Mouse (Mus musculus) CH12.LX (cell line): ENCODE measurements at regions not wholly inside any gene's neighbourhood (a gene's known extent, or its start where the extent isn't known, plus 50 kb on each side); places are given as distances from the start of the nearest gene placed in this dataset.

Experiments used
- CHD2 ChIP-seq: IDR thresholded peaks from 2 replicates; pipeline ENCODE4 v1.6.1; 2011; ENCODE audit warnings: low read length, improper control_type of control experiment
- CTCF ChIP-seq, 2 experiments: IDR thresholded peaks in 1 of 2; conservative IDR thresholded peaks in 1 of 2; 2 replicates each; pipeline ENCODE4 v1.5.1; 2011 to 2012; ENCODE audit warnings: low read depth in 2 of 2, low read length in 2 of 2, improper control_type of control experiment in 1 of 2, inconsistent platforms in 1 of 2, mild to moderate bottlenecking in 1 of 2, moderate library complexity in 1 of 2
- MAX ChIP-seq: IDR thresholded peaks from 2 replicates; pipeline ENCODE4 v1.6.1; 2011; ENCODE audit warnings: low read length, improper control_type of control experiment
- MYC ChIP-seq: IDR thresholded peaks from 2 replicates; pipeline ENCODE4 v1.6.1; 2011; ENCODE audit warnings: low read depth, mild to moderate bottlenecking, improper control_type of control experiment, low read length
- POLR2A ChIP-seq: IDR thresholded peaks from 2 replicates; pipeline ENCODE4 v1.6.1; 2011; ENCODE audit warnings: low read depth, mild to moderate bottlenecking, improper control_type of control experiment, low read length
- TBP ChIP-seq: conservative IDR thresholded peaks from 2 replicates; pipeline ENCODE4 v1.6.1; 2011; ENCODE audit warnings: low read depth, low read length, improper control_type of control experiment
- TCF12 ChIP-seq: IDR thresholded peaks from 2 replicates; pipeline ENCODE4 v1.6.1; 2014; ENCODE audit warnings: low read depth, mild to moderate bottlenecking, inconsistent platforms, low read length, improper control_type of control experiment
- ZC3H11A ChIP-seq: IDR thresholded peaks from 2 replicates; pipeline ENCODE4 v1.6.1; 2012; ENCODE audit warnings: low read depth, mild to moderate bottlenecking, inconsistent platforms, low read length, improper control_type of control experiment
- ZKSCAN1 ChIP-seq: IDR thresholded peaks from 2 replicates; pipeline ENCODE4 v1.6.1; 2012; ENCODE audit warnings: low read depth, inconsistent platforms, low read length, improper control_type of control experiment, borderline replicate concordance

DNA sequence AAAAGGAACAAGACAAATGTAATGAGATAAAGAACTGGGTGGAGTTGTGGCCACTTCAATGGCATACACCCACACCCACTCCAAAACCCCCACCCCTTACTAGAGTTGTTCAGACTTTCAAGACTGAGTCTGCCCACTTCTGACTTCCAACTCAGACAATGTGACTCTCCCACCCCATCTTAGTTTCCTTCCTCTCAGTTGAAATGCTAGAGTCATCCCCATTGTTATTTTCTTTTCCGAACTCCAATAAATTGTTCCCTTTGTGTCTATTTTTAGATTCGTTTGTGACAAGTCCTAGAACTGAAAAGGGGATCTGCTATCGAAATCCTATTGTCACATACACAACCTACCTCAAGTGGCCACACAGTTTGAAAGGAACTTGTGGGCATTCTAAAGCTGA, 200.7 kb upstream of the Bmp2 start:
- TF ChIP-seq MYC (no peak), ZC3H11A (no peak), TCF12 (no peak), MAX (no peak), CHD2 (no peak), CTCF (conservative IDR thresholded peaks at IDR 0.05 in 1 of 2, IDR thresholded peaks at IDR 0.05 in 1 of 2; ENCODE audit: low read depth in 2 of 2, low read length in 2 of 2) (no peak), TBP (no peak), ZKSCAN1 (no peak), POLR2A (no peak)
